Mouse (Mus musculus) stomach, postnatal 0 days (tissue): ENCODE measurements around the gene Hif3a. TPM values are rescaled to one million over a fixed set of nuclear protein-coding genes. Genes with fewer than 3 reads are reported as not detected.

ENCODE experiments used
- ATAC-seq: fragments of 200-750 bp; cut with Nextera tagmentation; 2 replicates; pipeline ENCODE4 v1.8.0; 2017; ENCODE audit not compliant: low FRiP score, low TSS enrichment
- DNase-seq: peaks from one replicate; pipeline ENCODE4 v3.0.0-alpha.2; 2016; ENCODE audit warnings: low spot score
- H3K27ac ChIP-seq: fragments of 300-500 bp; sonication (generic); replicated peaks from 2 replicates; pipeline ENCODE4 v1.5.1; 2014; ENCODE audit warnings: mild to moderate bottlenecking, control low read depth
- H3K27me3 ChIP-seq: fragments of 300-500 bp; sonication (generic); 2 replicates; pipeline ENCODE4 v1.6.1; 2014; ENCODE audit warnings: low read length; ENCODE audit not compliant: control insufficient read depth, insufficient read depth
- H3K36me3 ChIP-seq: fragments of 300-500 bp; sonication (generic); 2 replicates; pipeline ENCODE4 v1.6.1; 2014; ENCODE audit warnings: low read length, mixed read lengths; ENCODE audit not compliant: control insufficient read depth, insufficient read depth
- H3K4me1 ChIP-seq: fragments of 300-500 bp; sonication (generic); replicated peaks from 2 replicates; pipeline ENCODE4 v1.6.1; 2014; ENCODE audit warnings: antibody characterized with exemption; ENCODE audit not compliant: control insufficient read depth, insufficient read depth
- H3K4me2 ChIP-seq: fragments of 300-500 bp; sonication (generic); replicated peaks from 2 replicates; pipeline ENCODE4 v1.6.1; 2014; ENCODE audit warnings: low read depth, mild to moderate bottlenecking, control low read depth, moderate library complexity
- H3K4me3 ChIP-seq: fragments of 300-500 bp; sonication (generic); 2 replicates; pipeline ENCODE4 v1.5.1; 2014; ENCODE audit warnings: low read depth, low read length, control low read depth
- H3K9ac ChIP-seq: fragments of 300-500 bp; sonication (generic); 2 replicates; pipeline ENCODE4 v1.6.1; 2014; ENCODE audit warnings: mild to moderate bottlenecking, low read length, control low read depth, mixed read lengths
- H3K9me3 ChIP-seq: fragments of 300-500 bp; sonication (generic); 2 replicates; pipeline ENCODE4 v1.6.1; 2016; ENCODE audit warnings: low read length; ENCODE audit not compliant: control insufficient read depth
- CTCF ChIP-seq: IDR thresholded peaks from 2 replicates; pipeline ENCODE4 v1.5.1; 2016; ENCODE audit warnings: antibody characterized with exemption, low read depth, mild to moderate bottlenecking, moderate library complexity
- EP300 ChIP-seq: optimal IDR thresholded peaks from 2 replicates; pipeline ENCODE3; 2016; ENCODE audit warnings: antibody characterized with exemption
- WGBS: fragments of 180-500 bp; shearing (Covaris S2); extraction: QIAGEN DNeasy Blood & Tissue Kit; methylation state at CpG from one replicate; pipeline ENCODE4 v1.1.7; 2014; 5-methylcytosine and 5-hydroxymethylcytosine counted together
- polyA plus RNA-seq: library from polyadenylated mRNA; unstranded; fragments of >200 nt; fragmentation: Nextera tagmentation; extraction: Ambion mirVana; gene quantifications from 2 replicates; pipeline ENCODE4 v1.2.1, GENCODE M21; 2015

The Hif3a gene
- polyA plus RNA-seq, 1 experiment from 2014 or later: 4.0 TPM

GRCm38 (mm10) chr7:17024141-17024540 lies 38.1 kb downstream of the Hif3a start:
- Histone ChIP-seq H3K9me3 (no peaks in the 10 kb centered on the region), H3K9ac (peak overlapping the region; percentile 24; the same call in 1 of the 2 replicates), H3K4me2 (peak overlapping the region; percentile 74), H3K36me3 (peaks cover 17% of the 10 kb centered on the region), H3K27ac (peak overlapping the region; percentile 88), H3K4me3 (no peak overlapping the region), H3K27me3 (no peaks in the 10 kb centered on the region), H3K4me1 (peaks cover 10% of the 10 kb centered on the region)
- ATAC-seq: no peak
- WGBS: 67% methylated on average over 6 of the region's 6 CpGs
- DNase-seq: no peak
- TF ChIP-seq CTCF (no peak), EP300 (no peak)

DNA sequence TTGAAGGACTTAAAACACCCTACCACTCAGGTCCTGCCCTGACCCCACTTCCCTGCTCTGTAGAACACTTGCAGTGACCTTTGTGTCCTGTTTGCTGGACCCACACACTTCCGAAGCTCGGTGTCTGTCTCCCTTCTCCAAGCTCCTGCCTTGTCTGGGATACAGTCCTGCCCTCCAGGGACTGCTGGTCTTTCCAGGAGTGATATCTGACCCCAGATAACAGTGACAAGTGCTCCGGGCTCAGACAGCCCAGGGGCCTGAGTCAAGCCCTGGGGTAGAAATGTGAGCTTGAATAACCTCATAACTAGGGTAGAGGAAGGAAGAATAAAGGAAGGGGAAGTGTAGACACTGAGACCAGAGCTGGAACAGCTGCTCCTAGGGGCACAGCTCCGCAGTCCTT lies 38.5 kb downstream of the Hif3a start:
- 66% methylated on average over 4 of the region's 4 CpGs for WGBS
- DNase-seq (no peak), ATAC-seq (no peak)
- H3K27me3 ChIP-seq: no peaks in the 10 kb centered on the region
- H3K4me3 ChIP-seq: no peak overlapping the region
- no peaks in the 10 kb centered on the region for H3K9me3 ChIP-seq
- peak overlapping the region; percentile 24; the same call in 1 of the 2 replicates for H3K9ac ChIP-seq
- H3K4me1 ChIP-seq: peaks cover 10% of the 10 kb centered on the region
- no peak for TF ChIP-seq CTCF
- no peak for TF ChIP-seq EP300
- H3K36me3 ChIP-seq: peaks cover 17% of the 10 kb centered on the region
- peak overlapping the region; percentile 88 for H3K27ac ChIP-seq
- peak overlapping the region; percentile 74 for H3K4me2 ChIP-seq

GRCm38 (mm10) chr7:17022176-17022575 lies 40.1 kb downstream of the Hif3a start:
- peaks cover 18% of the 10 kb centered on the region for H3K4me1 ChIP-seq
- no peaks in the 10 kb centered on the region for H3K27me3 ChIP-seq
- H3K4me3 ChIP-seq: no peak overlapping the region
- no peak overlapping the region for H3K4me2 ChIP-seq
- DNase-seq (no peak), ATAC-seq (no peak)
- peaks cover 17% of the 10 kb centered on the region for H3K36me3 ChIP-seq
- no peak overlapping the region for H3K27ac ChIP-seq
- 95% methylated on average over 15 of the region's 15 CpGs for WGBS
- no peaks in the 10 kb centered on the region for H3K9me3 ChIP-seq
- H3K9ac ChIP-seq: no peak overlapping the region
- TF ChIP-seq EP300: no peak
- TF ChIP-seq CTCF: no peak

DNA sequence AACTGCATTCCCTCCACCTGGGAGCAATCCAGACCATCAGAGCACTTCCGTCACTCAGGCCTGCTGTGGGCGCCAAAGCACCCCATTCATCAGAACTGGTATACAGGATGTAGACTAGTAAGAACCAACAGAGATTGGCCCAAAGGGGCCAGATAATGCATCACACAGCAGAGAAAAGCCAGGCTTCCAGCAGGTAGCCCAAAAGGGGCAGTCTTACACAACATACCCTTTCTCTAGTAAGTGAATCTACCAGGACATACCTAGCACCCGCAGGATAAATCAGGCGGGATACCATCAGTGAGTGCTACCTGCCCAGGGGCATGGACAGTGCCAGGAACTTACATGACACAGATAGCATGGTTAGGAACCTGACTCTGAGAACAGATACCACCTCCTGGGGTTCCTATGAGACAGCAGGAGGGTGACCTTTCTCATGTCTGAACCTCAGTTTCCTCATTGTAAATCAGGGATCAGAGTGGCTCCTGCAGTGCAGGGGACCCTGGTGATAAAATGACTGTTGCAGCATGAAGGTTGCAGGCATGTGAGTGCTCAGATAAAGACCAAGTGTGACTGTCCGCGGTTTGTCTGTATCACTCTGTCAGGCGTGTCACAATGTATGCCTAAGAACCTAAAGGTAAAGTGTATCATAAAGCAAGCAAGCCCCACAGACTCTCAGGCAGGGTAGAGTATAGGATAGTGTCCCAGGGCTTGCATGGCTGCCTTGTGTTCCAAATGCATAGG lies 42.6 kb downstream of the Hif3a start:
- WGBS: 81% methylated on average over 7 of the region's 7 CpGs
- DNase-seq (no peak), ATAC-seq (no peak)
- TF ChIP-seq EP300 (no peak), CTCF (no peak)
- H3K27me3 ChIP-seq: no peaks in the 10 kb centered on the region
- peaks cover 10% of the 10 kb centered on the region for H3K4me1 ChIP-seq
- H3K27ac ChIP-seq: no peak overlapping the region
- H3K4me2 ChIP-seq: no peak overlapping the region
- H3K9me3 ChIP-seq: no peaks in the 10 kb centered on the region
- H3K4me3 ChIP-seq: no peak overlapping the region
- peaks cover 26% of the 10 kb centered on the region for H3K36me3 ChIP-seq
- H3K9ac ChIP-seq: no peak overlapping the region

DNA sequence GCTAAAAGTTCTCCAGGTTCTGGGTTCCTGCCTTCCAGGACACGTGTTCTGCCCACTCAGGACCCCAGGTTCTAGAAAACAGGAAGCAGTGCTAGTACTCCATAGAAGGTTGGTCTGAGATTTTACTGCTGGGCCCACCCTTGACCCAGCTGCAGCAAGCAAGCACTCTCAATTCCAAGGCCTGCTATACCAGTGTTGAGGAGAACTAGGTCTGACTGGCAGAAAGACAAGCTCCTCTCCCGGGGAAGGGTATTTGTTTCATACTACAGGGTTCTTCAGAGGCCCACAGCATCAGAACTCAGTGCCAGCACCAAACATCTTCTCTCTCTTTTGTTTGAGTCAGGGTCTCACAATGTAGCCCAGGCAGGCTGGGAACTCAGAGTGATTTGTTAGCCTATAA lies 44.3 kb downstream of the Hif3a start:
- Histone ChIP-seq H3K4me3 (no peak overlapping the region), H3K36me3 (peaks cover 35% of the 10 kb centered on the region), H3K4me2 (no peak overlapping the region), H3K27me3 (no peaks in the 10 kb centered on the region), H3K9me3 (no peaks in the 10 kb centered on the region), H3K27ac (peak overlapping the region; percentile 86), H3K9ac (0 out of 2 replicates have a peak overlapping the region, but pooled peaks have one; percentile 18), H3K4me1 (peaks cover 10% of the 10 kb centered on the region)
- 66% methylated on average over 2 of the region's 2 CpGs for WGBS
- DNase-seq (no peak), ATAC-seq (no peak)
- TF ChIP-seq EP300 (no peak), CTCF (no peak)

- Histone ChIP-seq H3K9ac (no peak overlapping the region), H3K4me1 (peaks cover 10% of the 10 kb centered on the region), H3K27ac (peak overlapping the region; percentile 86), H3K9me3 (no peaks in the 10 kb centered on the region), H3K27me3 (no peaks in the 10 kb centered on the region), H3K4me2 (no peak overlapping the region), H3K36me3 (peaks cover 33% of the 10 kb centered on the region), H3K4me3 (no peak overlapping the region)
- no peak for TF ChIP-seq CTCF
- peak; percentile 95 for DNase-seq
- peak; percentile 97 for ATAC-seq
- WGBS: 20% methylated on average over 1 of the region's 1 CpGs
These were observed 45.2 kb downstream of the Hif3a start for GRCm38 (mm10) chr7:17017036-17017435.
